Mouse (Mus musculus) fat pad, adult 2 months (tissue): ENCODE results near the gene Zmynd10.

Experiments
- DNase-seq: peaks from one replicate; pipeline ENCODE4 v3.0.0-alpha.2; 2011; ENCODE audit warnings: low read depth, low spot score; ENCODE audit errors: extremely low read depth

The Zmynd10 gene

GRCm38 (mm10) chr9:107577871-107578270 lies 30.8 kb downstream of the Zmynd10 start:
- DNase-seq: no peak

GRCm38 (mm10) chr9:107578587-107578986 lies 31.5 kb downstream of the Zmynd10 start, which contains the start of gene Naa80:
TSS of gene Naa80 (plus strand) at chr9:107578887.
- DNase-seq: no peak

DNA sequence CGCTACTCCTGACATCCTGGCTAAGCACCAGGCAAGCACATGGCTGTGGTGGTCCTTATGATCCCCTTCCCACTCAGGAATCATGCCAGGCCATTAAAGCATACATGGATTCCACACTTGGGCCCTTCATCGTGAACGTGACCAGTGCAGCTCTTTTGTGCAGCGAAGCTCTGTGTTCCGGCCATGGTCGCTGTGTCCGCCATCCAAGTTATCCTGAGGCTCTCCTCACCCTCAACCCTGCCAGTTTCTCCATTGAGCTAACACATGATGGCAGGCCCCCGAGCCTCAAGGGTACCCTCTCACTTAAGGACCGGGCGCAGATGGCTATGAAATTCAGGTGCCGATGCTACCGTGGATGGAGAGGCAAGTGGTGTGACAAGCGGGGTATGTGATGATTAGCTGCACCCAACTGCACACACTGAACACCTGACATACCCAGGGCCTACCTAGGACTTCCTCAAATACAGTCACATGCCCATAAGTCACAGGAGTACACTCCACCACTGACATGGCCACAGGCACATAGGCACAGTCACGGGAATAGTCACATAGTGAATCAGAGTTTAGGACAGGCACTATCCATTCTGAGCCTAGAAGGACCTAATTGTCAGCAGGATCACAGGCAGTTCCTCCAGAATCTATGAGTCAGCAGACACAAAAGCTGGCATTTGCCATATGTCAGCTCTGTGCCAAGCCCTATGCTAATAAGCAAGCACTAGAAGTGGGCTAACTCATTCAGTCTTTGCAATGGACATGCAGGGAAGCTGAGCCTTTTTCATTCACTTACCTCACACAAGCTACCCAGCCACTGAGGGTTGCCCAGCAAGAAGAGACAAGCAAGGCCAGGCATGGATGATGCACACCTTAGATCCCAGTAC lies 32.2 kb downstream of the Zmynd10 start:
- no peak for DNase-seq

GRCm38 (mm10) chr9:107580501-107581317 lies 33.6 kb downstream of the Zmynd10 start, which contains the start of gene Hyal3:
TSS of gene Hyal3 (plus strand) at chr9:107580818.
- DNase-seq: peak; percentile 76

DNA sequence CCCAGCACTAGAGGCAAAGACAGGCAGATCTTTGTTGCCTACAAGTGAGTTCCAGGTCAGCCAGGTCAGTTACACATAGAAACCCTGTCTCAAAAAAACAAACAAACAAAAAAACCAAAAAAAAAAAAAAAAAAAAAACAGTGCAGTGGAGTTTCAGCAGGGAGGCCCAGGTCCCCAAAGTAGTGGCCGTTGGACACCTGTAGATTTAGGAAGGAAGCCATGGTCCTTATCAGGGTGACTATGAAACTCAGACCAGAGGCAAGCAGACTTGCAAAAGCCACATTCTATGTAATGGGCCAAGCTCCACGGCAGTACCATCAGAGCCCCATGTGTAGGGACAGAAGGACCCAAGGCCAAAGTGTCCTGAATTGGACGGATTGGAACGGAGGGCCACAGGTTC lies 34.5 kb downstream of the Zmynd10 start:
- no peak for DNase-seq

DNA sequence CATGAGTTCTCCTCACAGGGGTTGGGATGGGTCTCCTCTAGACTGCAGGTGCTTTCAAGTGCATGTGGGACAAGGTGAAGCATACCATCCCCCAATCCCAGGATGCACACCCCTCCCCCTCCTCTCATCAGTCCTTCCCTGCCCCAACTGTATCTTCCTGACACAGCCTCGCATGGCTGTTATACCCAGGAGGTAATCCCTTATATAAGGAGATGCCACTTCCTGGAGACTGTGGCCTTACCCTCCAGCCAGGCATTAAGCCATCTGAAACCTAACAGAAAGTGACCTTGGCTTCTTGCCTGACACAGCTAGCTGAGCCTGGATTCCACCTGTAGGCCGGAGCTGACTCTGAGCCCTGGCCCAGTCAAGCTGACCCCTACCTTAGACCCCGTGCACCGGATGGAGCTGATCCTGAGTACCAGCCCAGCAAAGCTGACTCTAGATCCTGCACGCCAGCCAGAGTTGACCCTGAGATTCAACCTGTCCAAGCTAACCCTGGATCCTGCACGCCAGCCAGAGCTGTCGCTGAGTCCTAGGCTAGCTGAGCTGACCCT lies 35.5 kb downstream of the Zmynd10 start:
- no peak for DNase-seq

DNA sequence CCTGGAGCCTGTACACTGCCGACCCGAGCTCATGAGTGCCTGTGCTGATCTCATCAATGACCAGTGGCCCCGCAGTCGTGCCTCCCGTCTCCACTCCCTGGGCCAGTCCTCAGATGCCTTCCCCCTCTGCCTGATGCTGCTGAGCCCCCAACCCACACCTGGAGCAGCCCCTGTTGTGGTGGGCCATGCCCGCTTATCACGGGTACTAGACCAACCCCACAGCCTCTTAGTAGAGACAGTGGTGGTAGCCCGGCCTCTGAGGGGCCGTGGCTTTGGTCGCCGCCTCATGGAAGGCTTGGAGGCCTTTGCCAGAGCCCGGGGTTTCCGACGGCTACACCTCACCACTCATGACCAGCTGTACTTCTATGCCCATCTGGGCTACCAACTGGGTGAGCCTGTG lies 36.1 kb downstream of the Zmynd10 start:
- DNase-seq: no peak

GRCm38 (mm10) chr9:107586504-107586903 lies 39.4 kb downstream of the Zmynd10 start:
- no peak for DNase-seq

GRCm38 (mm10) chr9:107586974-107587832 lies 40.1 kb downstream of the Zmynd10 start, which contains the start of gene Ifrd2:
TSS of gene Ifrd2 (plus strand) at chr9:107587642.
- DNase-seq: peak; percentile 96

DNA sequence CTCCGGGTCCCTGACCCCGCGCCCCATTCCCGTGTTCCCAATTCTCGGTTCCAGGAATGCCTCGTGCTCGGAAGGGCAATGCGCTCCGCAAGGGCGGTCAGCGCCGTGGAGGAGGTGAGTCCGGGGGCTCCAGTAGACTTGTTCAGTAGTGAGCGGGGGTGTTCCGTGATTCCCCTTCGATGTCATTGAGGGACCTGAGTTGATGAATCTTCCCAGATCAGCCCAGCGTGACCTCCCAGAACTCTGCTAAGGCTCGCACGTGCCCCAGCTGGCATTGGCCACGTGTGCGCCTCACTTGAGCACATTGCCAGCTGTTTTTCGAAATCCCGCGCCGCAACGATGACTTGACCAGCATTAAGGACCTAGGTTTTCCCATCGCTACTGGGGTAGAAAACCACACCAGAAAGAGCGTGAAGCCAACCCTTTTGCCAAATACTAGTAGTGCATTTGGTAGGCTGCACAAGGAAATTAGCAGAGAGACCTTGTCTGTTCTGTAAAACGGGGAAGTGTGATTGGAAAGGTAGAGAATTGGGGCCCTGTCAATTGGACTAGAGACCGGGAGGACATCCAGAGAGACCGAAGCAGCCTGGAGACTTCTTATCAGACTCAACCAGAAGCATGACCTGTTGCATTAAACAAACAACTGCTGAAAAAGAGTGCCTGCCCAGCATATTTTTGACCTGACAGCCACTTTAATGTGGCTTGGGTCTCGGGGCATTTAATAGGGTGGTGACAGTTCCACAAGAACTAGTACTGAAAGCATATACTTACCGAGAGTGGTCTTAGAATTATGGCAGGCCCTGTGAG lies 40.9 kb downstream of the Zmynd10 start:
- DNase-seq: no peak

GRCm38 (mm10) chr9:107590058-107590772 lies 43.1 kb downstream of the Zmynd10 start:
- no peak for DNase-seq

DNA sequence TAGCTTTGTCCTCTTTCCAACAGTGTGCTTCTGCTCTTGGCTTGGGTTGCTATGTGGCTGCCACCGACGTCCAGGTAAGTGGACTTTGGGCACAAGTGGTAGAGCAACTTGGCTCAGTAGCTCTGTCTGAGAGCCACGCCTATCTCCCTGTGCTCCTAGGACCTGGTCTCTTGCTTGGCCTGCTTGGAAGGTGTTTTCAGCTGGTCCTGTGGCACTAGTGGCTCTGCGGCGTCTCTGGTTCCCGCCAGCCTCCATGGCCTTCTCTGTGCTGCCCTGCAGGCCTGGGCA lies 43.6 kb downstream of the Zmynd10 start:
- DNase-seq: no peak

GRCm38 (mm10) chr9:107593101-107593976 lies 46.2 kb downstream of the Zmynd10 start:
- no peak for DNase-seq

DNA sequence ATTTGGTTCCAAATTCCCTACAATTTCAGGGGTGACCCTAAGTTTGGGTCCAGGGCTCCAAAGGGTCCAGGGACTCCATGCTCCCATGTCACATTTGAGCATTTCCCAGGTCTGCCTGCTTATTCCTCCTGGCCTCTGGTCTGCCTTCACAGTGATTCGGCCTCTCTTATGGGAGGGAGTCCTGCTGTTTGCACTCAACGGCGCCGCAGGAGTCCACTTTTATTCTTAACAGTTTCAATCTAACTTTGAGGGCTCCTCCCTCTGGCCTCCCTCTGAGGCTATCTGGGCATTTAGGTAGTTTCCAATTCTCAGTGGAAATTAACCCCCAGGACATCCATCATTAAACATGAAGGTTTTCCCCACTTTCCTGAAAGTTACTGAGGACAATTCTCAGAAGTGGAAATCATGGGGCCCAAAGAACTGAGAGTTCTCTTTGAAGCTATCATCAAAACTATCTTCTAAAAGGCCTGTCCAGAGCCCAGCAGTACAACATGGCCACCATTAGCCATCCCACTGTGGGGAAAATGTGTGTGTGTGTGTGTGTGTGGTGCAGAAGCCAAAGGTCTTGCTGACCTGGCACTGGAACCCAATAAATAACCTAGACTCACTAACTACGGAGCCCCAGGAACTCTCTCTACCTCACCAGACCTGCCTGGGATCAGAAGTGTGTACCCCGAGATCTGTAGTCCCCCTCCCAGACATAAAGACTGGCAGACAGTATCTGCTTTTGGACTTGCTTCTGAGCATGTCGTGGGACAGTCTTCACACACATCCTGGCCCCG lies 47.4 kb downstream of the Zmynd10 start:
- DNase-seq: no peak

- DNase-seq: no peak
These were observed 49.8 kb downstream of the Zmynd10 start for GRCm38 (mm10) chr9:107596619-107597569.

DNA sequence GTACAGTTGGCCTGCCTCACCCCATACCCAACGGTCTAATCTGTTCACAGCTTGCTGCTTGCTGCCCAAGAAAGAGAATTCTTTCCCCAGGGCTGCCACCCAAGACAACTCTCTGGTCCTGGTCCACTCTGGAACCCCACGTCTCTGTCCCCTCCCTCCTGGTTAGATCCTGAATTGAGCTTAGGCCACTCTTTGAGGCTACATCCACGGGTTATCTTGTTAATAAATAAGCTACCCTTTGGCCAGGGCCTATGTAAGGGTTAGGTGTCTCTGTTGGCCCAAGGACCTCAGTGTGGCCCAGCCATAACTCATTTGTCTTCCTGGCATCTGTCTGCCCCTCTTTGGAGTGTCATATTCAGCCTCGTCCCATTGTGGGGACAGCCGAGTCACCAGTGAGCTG lies 51.3 kb downstream of the Zmynd10 start:
- DNase-seq: no peak
